Mouse (Mus musculus) liver, embryonic 15.5 days (tissue): Measurements from ENCODE around the gene Mageb18. TPM values are rescaled to one million over a fixed set of nuclear protein-coding genes. Genes with fewer than 3 reads are reported as not detected.

Source experiments
- ATAC-seq: fragments of 200-750 bp; cut with Nextera tagmentation; 2 replicates; pipeline ENCODE4 v1.8.0; 2017; ENCODE audit warnings: moderate number of reproducible peaks, mild to moderate bottlenecking, moderate library complexity; ENCODE audit not compliant: insufficient read depth
- H3K27ac ChIP-seq: fragments of 300-500 bp; sonication (generic); replicated peaks from 2 replicates; pipeline ENCODE4 v1.5.1; 2015; ENCODE audit warnings: mild to moderate bottlenecking, inconsistent platforms
- H3K27me3 ChIP-seq: fragments of 300-500 bp; sonication (generic); 2 replicates; pipeline ENCODE4 v1.6.1; 2015; ENCODE audit warnings: mild to moderate bottlenecking, inconsistent platforms
- H3K36me3 ChIP-seq: fragments of 300-500 bp; sonication (generic); replicated peaks from 2 replicates; pipeline ENCODE4 v1.6.1; 2015; ENCODE audit warnings: moderate library complexity, mild to moderate bottlenecking, inconsistent platforms
- H3K4me1 ChIP-seq: fragments of 300-500 bp; sonication (generic); replicated peaks from 2 replicates; pipeline ENCODE4 v1.6.1; 2015; ENCODE audit warnings: inconsistent platforms
- H3K4me2 ChIP-seq: fragments of 300-500 bp; sonication (generic); 2 replicates; pipeline ENCODE4 v1.6.1; 2015; ENCODE audit warnings: moderate library complexity, mild to moderate bottlenecking, inconsistent platforms
- H3K4me3 ChIP-seq: fragments of 300-500 bp; sonication (generic); replicated peaks from 2 replicates; pipeline ENCODE4 v1.5.1; 2015; ENCODE audit warnings: mild to moderate bottlenecking, inconsistent platforms
- H3K9ac ChIP-seq: fragments of 300-500 bp; sonication (generic); 2 replicates; pipeline ENCODE4 v1.6.1; 2015; ENCODE audit warnings: moderate library complexity, mild to moderate bottlenecking, inconsistent platforms
- H3K9me3 ChIP-seq: fragments of 300-500 bp; sonication (generic); replicated peaks from 2 replicates; pipeline ENCODE4 v1.6.1; 2016; ENCODE audit warnings: inconsistent platforms
- WGBS: fragments of 180-500 bp; shearing (Covaris S2); methylation state at CpG from one replicate; pipeline ENCODE4 v1.1.7; 2015; ENCODE audit warnings: mixed read lengths; ENCODE audit not compliant: insufficient replicate concordance; 5-methylcytosine and 5-hydroxymethylcytosine counted together
- polyA plus RNA-seq: library from polyadenylated mRNA; unstranded; fragments of >200 nt; fragmentation: Nextera tagmentation; extraction: Ambion mirVana; gene quantifications from 2 replicates; pipeline ENCODE4 v1.2.1, GENCODE M21; 2015

Mageb18 gene
- polyA plus RNA-seq, 1 experiment from 2014 or later = not detected

DNA sequence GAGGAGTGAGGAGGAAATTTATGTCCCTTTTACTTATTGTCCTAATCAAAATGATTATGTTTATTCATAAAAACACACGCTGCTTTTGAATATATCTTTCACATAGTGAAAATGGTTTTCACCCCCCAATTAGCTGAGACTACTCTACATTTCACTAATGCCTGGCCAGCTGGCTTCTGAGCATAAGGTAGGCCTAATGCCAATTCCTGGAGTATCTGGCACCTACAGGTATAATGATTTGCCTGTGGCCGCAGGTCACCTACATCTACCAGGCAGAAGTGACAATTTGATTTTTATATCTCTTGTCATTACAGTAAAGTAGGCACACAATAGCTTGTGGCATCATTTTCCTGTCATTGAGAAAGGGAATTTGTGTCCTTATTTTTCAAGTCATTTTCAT, 259.8 kb downstream of the Mageb18 start:
- Histone ChIP-seq H3K4me1 (no peaks in the 10 kb centered on the region), H3K27ac (no peak overlapping the region), H3K9ac (no peak overlapping the region), H3K4me2 (no peak overlapping the region), H3K36me3 (no peaks in the 10 kb centered on the region), H3K4me3 (no peak overlapping the region), H3K27me3 (no peaks in the 10 kb centered on the region), H3K9me3 (no peaks in the 10 kb centered on the region)
- WGBS = 68% methylated on average over 2 of the region's 2 CpGs
- ATAC-seq = no peak

DNA sequence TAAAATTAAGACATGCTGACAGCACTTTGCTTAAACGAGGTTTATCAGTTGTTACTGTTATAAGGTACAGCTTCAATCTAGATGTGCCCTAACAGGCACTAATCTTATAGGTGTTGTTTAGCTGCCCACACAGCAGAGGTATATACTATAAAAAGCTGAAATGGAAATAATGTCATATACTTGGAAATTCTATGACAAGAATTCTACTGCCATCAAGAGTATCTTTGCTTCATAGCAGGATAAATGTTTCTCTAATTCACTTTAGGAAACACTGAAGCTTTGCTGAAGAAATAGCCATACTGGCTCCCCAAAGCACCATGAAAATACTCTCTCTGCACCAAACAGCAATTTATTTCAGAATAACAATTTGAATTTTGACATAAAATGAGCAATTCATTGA, 265.9 kb downstream of the Mageb18 start:
- H3K9ac ChIP-seq = no peak overlapping the region
- ATAC-seq = no peak
- H3K27me3 ChIP-seq = no peaks in the 10 kb centered on the region
- no peak overlapping the region for H3K27ac ChIP-seq
- no peak overlapping the region for H3K4me3 ChIP-seq
- H3K4me1 ChIP-seq = no peaks in the 10 kb centered on the region
- H3K9me3 ChIP-seq = no peaks in the 10 kb centered on the region
- no peak overlapping the region for H3K4me2 ChIP-seq
- no peaks in the 10 kb centered on the region for H3K36me3 ChIP-seq
- WGBS = 42% methylated on average over 1 of the region's 1 CpGs

DNA sequence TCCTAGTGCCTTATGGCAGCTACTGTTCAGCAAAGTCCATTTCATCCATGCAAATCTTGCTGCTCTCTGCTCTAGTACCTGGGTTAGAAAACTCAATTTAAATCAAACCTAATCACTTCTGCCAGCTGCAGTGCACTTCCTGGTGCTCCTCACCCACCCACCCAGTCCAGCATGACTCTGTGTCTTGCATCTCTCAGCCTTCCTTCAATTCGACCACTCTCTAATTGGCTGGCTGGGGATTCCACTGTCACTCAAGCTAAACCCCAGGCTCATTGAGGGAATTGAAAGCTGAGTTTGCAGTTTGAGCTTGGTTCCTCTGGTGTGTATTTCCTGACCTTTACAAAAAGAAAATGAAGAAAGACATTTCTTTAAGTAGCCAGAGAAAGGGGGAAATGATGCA, 275.8 kb downstream of the Mageb18 start:
- H3K9ac ChIP-seq = no peak overlapping the region
- WGBS = 17% methylated on average over 1 of the region's 1 CpGs
- H3K27ac ChIP-seq = no peak overlapping the region
- no peaks in the 10 kb centered on the region for H3K4me1 ChIP-seq
- no peaks in the 10 kb centered on the region for H3K27me3 ChIP-seq
- no peaks in the 10 kb centered on the region for H3K36me3 ChIP-seq
- H3K4me2 ChIP-seq = no peak overlapping the region
- no peak for ATAC-seq
- H3K9me3 ChIP-seq = no peaks in the 10 kb centered on the region
- H3K4me3 ChIP-seq = no peak overlapping the region

DNA sequence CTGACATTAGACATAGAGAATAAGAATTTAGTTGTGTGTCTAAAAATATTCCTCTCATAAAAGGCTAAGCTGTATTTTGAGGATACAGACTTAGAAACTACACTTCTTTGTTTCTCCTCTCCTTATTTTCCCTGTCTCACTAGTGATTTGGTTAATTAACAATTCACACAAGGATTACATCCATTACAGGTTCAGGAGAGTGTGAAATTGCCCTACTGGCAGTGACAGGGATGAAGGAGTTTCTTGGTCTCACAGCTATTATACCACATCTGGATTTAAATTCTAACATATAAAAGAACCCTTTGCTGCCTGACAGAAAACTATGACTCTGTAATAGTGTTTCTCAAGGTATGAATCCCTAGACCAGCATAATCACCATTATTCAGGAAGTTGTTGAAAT, 318.8 kb downstream of the Mageb18 start:
- no peak for ATAC-seq
- H3K4me2 ChIP-seq = no peak overlapping the region
- no peak overlapping the region for H3K27ac ChIP-seq
- no peaks in the 10 kb centered on the region for H3K36me3 ChIP-seq
- no peaks in the 10 kb centered on the region for H3K27me3 ChIP-seq
- H3K9me3 ChIP-seq = no peaks in the 10 kb centered on the region
- H3K4me1 ChIP-seq = no peaks in the 10 kb centered on the region
- H3K4me3 ChIP-seq = no peak overlapping the region
- no peak overlapping the region for H3K9ac ChIP-seq

Other genes with a start within 250 kb of the Mageb18 start
- gene Gm5941, start 109.6 kb downstream of the Mageb18 start, polyA plus RNA-seq = not detected in 2 replicates